Mouse (Mus musculus) ZHBTc4 (cell line): ENCODE results near the gene Nfatc3.
A peak's percentile ranks its signal among the peaks of the same experiment; 100 is the strongest.

Experiments
- DNase-seq: peaks from one replicate; pipeline ENCODE4 v3.0.0-alpha.2; 2011; ENCODE audit warnings: low read depth, low spot score

Nfatc3 gene

DNA sequence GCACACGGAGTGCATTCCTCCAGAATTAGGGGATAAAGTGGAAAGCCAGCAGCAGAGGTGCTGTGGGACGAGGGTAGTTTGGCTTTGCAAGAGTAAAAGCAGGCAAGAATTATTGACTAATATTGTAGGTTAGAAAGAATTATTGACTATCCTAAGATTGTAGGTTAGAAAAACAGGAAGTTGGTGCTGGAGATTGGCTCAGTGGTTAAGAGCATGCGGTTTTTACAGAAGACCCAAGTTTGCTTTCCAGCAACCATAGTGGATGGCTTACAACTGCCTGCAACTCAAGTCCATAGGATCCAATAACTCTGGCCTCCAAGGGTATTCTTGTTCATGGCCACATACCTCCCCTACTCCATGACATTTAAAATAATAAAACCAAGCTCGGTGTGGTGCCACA lies 87.4 kb downstream of the Nfatc3 start:
- no peak for DNase-seq

DNA sequence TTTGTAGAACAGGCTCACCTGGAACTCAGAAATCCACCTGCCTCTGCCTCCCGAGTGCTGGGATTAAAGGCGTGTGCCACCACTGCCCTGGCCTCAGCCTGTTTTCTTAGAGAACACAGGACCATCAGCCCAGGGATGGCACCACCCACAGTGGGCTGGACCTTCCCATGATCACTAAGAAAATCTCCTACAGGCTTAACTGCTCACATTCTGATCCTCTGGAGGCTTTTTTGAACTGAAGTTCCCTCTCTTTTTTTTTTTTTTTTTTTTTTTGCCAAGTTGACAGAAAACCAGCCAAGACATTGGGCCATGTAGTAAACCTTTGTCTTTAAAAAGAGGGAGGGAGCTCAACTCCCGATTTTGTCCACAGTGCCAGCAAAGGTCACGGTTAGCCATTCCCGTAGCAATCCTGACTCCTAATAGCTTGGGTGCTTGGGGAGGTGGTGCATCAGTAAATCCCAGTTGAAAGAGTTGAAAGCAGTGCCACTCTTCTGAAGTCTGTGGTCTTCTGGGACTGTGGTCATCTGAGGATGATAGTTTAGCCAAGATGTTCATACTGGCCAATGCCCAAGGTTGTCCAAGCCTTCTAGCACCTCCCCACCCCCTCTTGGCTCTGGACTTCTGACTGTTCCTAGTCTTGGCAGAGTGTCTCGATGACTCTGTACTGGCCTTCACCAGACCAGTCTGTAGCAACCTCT lies 89.4 kb downstream of the Nfatc3 start:
- peak; percentile 19 for DNase-seq

DNA sequence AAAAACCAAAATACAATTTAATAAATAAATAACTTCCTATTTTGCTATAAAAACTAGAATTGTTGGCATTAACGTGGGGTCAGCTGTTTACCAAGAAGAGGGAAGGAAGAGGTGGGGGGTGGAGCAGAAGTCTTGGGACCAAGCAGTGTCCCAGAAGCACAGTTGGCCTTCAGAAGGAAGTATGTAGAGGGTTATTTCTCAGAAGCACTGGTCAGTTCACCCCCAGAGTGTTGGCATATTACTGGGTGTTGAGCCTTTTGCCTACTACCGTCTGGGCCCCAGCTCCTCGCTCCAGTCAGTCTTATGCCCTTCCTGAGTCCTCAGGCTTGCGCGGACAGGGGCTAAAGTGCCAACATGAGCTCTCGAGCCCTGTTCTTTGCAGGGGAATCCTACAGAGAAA lies 90.4 kb downstream of the Nfatc3 start:
- no peak for DNase-seq

DNA sequence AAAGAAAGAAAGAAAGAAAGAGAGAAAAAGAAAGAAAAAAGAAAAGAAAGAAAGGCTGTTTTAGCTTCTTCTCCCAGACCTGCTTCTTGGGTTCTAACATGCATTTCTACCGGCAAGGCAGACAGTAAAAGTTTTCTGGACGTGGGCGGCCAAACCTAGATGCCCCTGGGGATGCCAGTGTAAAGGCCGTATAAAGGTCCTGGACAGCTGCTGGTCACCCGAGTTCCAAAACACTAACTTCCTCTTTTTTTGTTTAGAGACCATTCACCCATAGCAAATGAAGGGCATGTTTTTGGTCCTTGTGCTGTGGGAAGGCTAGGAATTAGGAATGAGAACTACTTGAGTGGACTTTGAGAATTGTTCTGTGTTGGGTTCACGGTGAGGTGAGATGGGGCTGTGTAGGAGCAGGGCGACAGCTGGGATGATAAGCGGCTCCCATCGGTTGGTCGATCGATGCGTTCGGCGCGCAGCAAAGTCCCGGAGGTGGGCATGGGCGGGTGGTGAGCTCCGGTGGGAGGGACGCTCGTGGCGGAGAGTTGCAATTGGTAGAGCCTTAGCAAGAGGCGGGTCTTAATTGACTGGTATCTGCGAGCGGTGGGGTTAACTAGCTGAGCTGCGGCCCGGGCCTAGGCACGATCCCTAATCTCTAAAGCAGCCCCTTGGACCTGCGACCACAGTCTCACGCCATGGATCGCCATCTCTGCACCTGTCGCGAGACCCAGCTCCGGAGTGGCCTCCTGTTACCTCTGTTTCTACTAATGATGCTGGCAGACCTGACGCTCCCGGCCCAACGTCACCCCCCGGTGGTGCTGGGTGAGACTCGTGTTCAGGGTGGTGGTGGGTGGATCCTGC lies 91.4 kb downstream of the Nfatc3 start, which contains the start of gene Pla2g15:
TSS of gene Pla2g15 (plus strand) at position 599 of the 852 bp plus-strand sequence.
- DNase-seq, result peak; percentile 97

DNA sequence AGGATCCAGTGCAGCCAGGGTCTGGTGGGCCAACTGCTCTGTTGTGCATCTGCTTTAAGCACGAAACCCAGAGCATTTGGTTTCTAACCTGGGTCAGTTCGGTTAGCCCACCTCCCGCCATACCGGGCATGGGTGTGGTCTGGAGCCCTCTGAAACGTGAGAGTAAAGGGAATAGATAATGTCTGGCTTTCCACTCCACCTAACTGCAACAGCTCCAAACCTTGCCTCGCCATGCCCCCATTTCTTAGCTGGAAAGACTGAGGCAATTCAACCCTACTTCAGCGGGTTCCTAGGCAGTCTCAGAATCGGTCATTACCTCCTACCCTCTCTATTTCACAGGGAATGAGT lies 92.0 kb downstream of the Nfatc3 start:
- no peak for DNase-seq

DNA sequence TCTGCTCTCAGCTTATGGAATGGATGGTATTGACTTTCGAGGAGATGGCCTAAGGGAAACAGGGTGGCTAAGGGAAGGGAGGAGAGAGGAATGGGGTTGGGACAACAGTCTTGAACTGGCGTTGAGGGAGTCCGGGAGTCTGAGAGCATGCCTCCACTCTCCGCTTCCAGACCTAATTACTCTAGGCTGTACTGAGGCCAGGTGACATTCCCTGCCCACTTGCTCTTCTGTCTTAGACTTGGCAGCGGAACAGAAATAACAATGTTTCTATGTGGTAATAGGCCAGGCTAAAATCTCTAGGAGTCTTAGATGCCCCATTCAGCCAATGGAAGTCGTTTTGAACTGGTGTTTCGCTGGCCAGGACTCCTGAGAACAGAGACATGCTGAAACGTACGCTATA lies 92.4 kb downstream of the Nfatc3 start:
- no peak for DNase-seq

DNA sequence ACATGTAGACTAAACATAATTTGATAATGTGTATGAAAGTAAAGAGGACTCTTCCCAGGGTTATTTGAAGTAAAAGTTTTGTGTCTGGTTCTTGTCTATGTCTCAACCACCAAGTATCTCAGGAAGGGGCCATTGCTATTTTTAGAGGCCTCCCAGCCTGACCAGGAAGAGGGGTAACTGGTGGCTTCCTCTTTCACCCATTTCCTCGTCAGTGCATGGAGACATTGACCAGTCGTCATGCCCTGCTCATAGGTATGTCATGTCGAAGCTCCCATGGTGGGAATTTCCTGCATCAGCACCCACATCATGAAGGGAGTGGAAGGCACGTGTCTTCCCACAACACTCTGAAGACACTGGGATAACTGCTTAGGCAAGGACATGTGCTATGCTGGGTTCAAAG lies 94.2 kb downstream of the Nfatc3 start:
- DNase-seq, result no peak

DNA sequence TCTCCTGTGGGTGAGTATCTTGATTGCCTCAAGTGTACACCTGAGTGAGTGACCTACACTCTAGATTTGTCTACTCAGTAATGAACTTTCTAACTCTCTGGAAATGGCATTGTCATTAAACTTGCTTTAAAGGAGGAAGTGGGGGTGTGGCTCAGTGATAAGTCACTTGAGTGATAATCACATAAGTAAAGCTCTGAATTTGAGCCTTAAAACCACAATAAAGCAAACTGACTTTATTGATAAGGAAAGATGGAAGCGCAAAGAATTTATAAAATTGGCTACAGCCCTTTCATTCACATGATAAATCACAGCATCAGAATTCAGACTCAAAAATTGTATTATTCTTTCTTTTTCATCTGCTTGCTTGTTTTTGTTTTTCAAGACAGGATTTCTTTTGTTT lies 98.8 kb downstream of the Nfatc3 start:
- DNase-seq, result no peak

DNA sequence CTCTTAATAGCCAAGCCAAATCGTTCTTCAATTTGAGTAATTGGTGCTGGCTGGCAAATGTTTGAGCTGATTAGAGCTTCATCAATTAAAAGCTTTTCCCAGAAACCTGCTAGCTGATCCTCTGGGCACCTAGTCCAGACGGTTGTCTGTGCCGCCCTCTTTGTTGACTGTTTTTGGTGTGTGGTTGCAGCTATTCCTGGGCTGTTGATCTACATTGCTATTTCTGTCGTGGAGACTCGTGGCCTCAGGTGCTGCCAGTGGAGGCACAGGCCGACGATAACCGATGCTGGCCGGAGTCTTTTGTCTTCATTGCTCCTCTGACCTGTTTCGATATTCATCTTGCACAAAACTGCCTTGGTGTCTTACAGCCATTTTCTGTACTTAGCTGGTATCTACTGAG lies 99.7 kb downstream of the Nfatc3 start:
- DNase-seq, result no peak

DNA sequence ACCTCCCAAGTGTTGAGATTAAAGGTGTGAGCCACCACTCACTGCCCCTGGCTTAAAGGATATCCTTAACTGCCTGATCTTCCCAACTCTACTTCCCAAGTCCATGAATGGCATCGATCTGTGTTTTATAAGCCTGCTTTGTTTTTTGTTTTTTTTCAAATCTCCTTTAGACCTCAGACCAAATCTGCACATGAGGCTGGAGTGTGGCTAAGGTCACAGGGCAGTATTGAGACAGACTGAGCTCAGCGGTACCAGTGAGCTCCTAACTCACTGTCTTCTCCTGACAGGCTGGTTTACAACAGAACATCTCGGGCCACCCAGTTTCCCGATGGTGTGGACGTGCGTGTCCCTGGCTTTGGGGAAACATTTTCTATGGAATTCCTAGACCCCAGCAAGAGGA lies 101.2 kb downstream of the Nfatc3 start:
- no peak for DNase-seq

DNA sequence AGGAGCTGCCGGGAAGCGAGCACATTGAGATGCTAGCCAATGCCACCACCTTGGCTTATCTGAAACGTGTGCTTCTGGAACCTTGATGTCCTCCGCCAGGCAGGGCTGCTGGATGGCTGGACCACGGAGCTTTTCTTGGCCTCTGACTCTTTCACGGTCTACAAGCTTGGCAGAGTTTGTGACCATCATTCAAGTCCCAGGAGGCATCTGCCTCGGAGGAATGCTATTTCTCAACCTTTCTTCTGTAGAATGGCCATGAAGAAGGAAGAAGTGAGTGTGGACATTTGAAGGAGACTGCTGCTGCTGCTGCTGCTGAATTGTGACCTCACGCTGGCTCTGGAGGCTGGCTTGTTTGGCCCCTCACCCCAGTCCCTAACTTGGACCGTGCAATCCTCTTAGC lies 104.6 kb downstream of the Nfatc3 start:
- no peak for DNase-seq

DNA sequence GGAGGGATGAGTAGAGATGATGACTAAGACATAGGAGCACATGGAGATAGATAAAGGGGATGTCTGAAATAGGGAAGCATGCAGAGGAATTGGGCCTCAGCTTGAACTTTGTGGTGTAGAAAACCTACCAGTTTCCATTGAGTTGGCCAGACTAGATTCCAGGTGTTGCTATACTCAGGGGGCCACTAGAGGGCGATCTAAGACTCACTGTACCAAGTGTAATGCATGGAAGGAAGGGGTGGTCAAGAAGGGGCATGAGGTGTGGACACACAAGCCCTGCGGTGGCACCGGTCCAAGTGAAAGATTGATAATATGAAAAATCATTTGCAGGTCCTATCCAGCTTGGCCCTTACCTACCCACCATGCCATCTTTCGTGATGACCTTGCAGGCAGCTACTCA lies 106.8 kb downstream of the Nfatc3 start:
- peak; percentile 76 for DNase-seq

DNA sequence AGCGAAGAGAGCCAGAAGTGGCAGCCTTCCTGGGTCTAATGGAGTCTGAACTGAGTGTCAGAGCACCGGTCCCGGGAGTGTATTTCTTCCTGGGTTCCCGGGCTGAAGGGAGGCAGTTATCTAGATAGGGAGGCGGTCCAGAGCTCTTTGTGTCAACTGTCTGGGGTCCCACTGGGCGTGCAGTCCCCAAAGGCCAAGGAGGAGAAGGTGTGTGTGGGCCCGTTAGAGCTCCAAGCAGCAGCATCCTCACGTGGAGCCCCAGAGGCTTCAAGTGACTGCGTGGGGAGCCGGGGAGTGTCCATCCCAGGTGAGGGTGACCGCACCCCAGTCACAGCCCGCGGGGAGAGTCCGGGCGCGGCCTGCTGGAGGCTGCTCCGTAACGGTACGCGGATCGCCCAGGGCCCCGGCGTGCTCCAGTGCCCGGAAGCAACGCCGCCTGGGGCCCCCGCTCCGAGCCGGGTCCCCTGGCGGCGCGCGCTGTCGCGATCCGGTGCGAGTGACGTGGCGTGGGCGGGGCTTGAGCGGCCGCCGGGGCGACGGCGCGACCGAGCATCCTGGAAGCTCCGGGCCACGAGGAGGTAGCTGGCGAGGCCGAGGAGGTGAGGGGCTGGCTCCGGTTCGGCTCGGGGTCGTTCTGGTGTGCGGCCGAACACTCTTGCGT lies 109.8 kb downstream of the Nfatc3 start, which contains the start of gene Slc7a6:
TSS of gene Slc7a6 (plus strand) at position 502 of the 661 bp plus-strand sequence.
- peak; percentile 83 for DNase-seq

DNA sequence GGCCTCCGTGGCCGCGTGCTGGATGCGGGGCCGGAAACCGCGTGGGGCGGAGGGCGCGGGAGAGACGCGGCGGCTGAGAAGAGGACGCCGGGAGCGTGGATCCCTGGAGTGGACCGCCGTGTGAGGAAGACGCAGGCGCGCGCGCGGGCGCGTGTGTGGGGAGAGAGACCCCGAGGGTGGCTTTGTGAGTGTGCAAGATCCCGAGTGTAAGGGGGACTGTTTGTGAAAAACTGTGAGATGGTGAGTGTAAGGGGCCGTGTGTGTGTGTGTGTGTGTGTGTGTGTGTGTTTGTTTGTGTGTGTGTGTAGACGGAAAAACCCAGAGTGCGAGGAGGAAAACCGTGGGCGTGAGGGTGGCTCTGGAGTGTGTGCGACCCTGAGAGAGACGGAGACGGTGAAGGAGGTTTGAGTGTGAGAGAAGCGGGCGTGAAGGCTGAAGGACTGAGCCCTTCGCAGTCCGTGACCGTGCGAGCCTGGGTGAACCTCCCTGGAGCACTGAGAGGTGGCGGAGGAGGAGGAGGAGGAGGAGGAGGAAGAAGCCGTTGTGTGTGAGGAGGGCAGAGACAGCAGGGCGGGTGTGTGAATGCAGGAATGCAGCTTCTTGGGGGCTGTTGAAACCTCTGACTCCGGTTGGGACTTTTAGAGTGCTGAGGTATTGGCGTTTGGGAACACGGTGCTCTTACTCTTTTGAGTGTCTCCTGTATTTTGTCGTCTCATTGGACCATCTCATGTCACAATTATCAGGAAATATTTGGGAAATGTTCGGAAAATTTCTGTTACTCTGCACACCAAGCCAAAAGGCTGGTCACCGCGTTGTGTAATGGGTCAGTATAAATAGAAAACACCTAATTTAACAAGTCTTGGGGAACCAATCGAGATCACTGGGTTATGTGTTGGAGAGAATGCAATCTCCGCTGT lies 110.6 kb downstream of the Nfatc3 start:
- DNase-seq, result peak; percentile 54

DNA sequence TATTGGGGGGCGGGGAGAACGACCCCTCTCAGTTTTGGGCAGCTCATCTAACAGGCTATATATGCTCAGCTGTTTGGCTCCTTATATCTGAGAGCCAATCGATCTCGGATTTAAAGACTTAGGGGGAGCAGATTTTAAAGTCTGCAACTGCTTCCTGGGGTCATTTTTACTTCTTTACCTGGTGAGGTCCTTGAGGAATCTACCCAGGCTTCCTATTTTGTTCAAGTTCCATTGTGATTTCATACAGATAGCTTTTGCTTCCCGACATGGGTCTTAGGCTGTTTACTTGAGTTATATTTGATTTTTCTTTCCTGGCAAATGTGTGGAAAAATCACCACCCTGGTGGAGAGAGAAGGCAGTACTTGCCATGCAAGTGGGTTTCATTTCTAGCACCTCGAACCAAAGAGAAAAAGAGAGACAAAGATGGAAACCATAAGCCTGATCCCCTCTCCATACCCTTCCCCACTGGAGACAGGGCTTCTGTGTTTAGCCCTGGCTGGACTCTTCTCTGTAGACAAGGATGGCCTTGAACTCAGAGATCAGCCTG lies 111.4 kb downstream of the Nfatc3 start:
- DNase-seq, result no peak

DNA sequence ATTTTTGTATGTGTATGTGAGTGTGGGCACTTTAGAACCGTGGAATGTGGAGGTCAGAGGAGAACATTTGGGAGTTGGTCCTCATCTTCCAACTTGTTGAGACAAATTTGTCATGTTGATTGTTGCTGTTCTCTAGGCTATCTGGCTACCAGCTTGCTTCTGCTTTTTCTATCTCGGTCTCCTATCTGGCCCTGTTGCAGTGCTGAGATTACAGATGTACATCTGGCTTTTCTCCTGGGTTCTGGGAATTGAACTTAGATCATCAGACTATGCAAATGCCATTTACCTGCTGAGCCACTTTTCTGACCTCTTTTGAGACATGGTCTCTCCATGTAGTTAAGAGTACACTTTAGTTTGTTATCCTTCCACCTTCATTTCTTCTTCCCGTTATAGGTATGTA lies 114.9 kb downstream of the Nfatc3 start:
- no peak for DNase-seq

DNA sequence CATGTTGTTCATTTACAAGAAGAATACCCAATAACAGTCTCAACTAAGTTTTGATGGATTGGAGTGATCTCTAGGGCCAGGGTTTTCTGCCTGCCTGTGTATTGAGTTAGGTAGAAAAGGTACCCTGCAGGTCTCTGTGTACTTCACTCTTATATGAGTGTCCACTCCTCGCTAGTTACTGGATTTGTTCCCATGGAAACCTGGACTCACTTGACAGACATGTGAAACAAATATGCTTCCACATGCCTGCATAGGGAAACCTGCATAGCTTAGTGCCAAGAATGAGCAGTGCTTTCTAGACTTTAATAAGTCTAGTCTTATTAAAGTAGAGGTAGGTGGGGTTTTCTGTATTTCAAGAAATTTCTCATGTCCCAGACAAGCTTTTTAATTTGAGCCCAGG lies 118.3 kb downstream of the Nfatc3 start:
- DNase-seq, result no peak

DNA sequence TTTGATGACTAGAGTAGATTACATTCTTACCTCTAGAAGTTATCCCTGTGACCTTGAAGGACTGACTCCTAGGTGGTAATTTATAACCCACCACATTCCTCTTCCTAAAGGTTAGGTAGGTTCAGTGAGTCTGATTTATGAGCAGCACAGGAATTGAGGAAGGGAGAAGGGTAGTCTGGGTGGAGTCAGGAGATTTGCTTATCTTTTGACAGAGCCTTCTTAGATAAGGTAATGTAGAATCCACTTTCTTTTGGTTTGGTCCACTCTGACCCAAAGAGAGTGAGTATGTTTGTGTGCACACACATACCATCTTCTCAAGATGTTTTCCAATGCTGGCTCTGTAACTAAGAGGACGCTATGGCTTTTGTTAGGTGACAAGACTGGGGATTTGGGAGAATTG lies 119.0 kb downstream of the Nfatc3 start:
- no peak for DNase-seq

DNA sequence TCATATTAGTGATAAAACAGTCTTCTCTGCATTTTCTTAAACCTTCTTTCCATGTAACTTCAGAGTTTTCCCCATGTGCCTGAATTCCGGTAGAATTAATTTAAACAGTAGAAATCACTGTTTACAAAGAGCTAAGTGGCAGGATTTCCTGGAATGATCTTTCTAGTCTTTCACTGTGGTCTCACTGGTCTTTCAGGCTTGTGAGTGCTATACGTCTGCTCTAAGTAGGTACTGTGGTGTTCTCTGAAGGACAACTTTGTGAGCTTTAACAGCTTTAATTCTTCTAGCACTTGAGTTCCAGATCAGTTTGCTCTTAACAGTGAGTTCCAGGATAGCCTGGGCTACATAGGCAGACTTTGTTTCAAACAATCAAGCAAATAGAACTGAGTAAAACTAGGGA lies 119.8 kb downstream of the Nfatc3 start:
- DNase-seq, result no peak
